Mouse (Mus musculus) spleen, adult 10 weeks (tissue): ENCODE measurements around the gene Oprl1. TPM values are rescaled to one million over a fixed set of nuclear protein-coding genes. Genes with fewer than 3 reads are reported as not detected.

Experiments
- polyA plus RNA-seq: library from polyadenylated mRNA; stranded (reverse); fragments of 350-450 nt; fragmentation: Illumina TruSeq; extraction: RNeasy Lipid Tissue Mini Kit (QIAGEN cat#74804); gene quantifications from one replicate; pipeline ENCODE4 v1.2.3, GENCODE M21; 2015; ENCODE audit warnings: low replicate concordance; ENCODE audit not compliant: insufficient read depth

The Oprl1 gene
- polyA plus RNA-seq: 0.14 TPM

GRCm38 (mm10) chr2:181714903-181715326 is at the start of gene Oprl1:
Gene Oprl1, plus strand, starts transcription at chr2:181715016.

GRCm38 (mm10) chr2:181671326-181671725 is 43.5 kb upstream of the Oprl1 start, which contains the start of gene Sox18:
Gene Sox18, minus strand, starts transcription at chr2:181671640.

GRCm38 (mm10) chr2:181679951-181680715 is 34.7 kb upstream of the Oprl1 start, which contains the start of gene Tcea2:
Gene Tcea2, plus strand, starts transcription at chr2:181680310.

GRCm38 (mm10) chr2:181693339-181694280 is 21.2 kb upstream of the Oprl1 start, which contains the start of gene Rgs19:
Gene Rgs19, minus strand, starts transcription at chr2:181693977.

GRCm38 (mm10) chr2:181698241-181698640 is 16.6 kb upstream of the Oprl1 start, which contains the start of gene Lkaaear1:
Gene Lkaaear1, minus strand, starts transcription at chr2:181698442.

GRCm38 (mm10) chr2:181763006-181763830 is 48.4 kb downstream of the Oprl1 start, which contains the start of gene Myt1:
Gene Myt1, plus strand, starts transcription at chr2:181763332.

Other genes starting within 250 kb of the Oprl1 start
- gene Abhd16b, start 221.8 kb upstream of the Oprl1 start, polyA plus RNA-seq: 0.26 TPM
- gene Tpd52l2, start 217.9 kb upstream of the Oprl1 start, polyA plus RNA-seq: 59.1 TPM
- 92.0 TPM for gene Dnajc5, start 194.5 kb upstream of the Oprl1 start, polyA plus RNA-seq
- gene Uckl1, start 130.1 kb upstream of the Oprl1 start, polyA plus RNA-seq: 146 TPM
- gene Prpf6, start 123.1 kb upstream of the Oprl1 start, polyA plus RNA-seq: 52.3 TPM
- 25.9 TPM for gene Zfp512b, start 122.2 kb upstream of the Oprl1 start, polyA plus RNA-seq
- gene Samd10, start 115.8 kb upstream of the Oprl1 start, polyA plus RNA-seq: 15.6 TPM
- not detected for gene Gm29797, start 58.0 kb upstream of the Oprl1 start, polyA plus RNA-seq
- gene Sox18, start 43.4 kb upstream of the Oprl1 start, polyA plus RNA-seq: 3.5 TPM
- gene Tcea2, start 34.7 kb upstream of the Oprl1 start, polyA plus RNA-seq: 21.4 TPM
- gene Rgs19, start 21.0 kb upstream of the Oprl1 start, polyA plus RNA-seq: 175 TPM
- not detected for gene Lkaaear1, start 16.6 kb upstream of the Oprl1 start, polyA plus RNA-seq
- not detected for gene Myt1, start 48.3 kb downstream of the Oprl1 start, polyA plus RNA-seq
- gene Pcmtd2, start 122.8 kb downstream of the Oprl1 start, polyA plus RNA-seq: 79.8 TPM
- 25.1 TPM for gene Polr3k, start 149.3 kb downstream of the Oprl1 start, polyA plus RNA-seq